In genomic region chr19:34244056-34244455, GRCm38 (mm10) we compare ENCODE assay signal across 8 mouse cellular contexts. TPM values are rescaled to one million over a fixed set of nuclear protein-coding genes. Genes with fewer than 3 reads are reported as not detected.
DNase-seq lines count a peak whose midpoint lies in the region; ATAC-seq and TF ChIP-seq lines count a peak whose summit lies in the region.
"Had no signal": no experiment of that assay in that cellular context is flagged by ENCODE, and none has a peak within 500 bp of the region (broad histone marks: within the 10 kb centered on the region; RNA-seq: fewer than 3 reads in every experiment).

No protein-coding gene starts in this region.

- H3K36me3 ChIP-seq in ES-Bruce4 (ENCODE audit: control insufficient read depth, insufficient read depth, low read length, poor library complexity, severe bottlenecking): no peaks in the 10 kb centered on the region
- no peaks in the 10 kb centered on the region for H3K36me3 ChIP-seq in forebrain, embryonic 14.5 days (ENCODE audit: control insufficient read depth, insufficient read depth, low read length)
- H3K36me3 ChIP-seq in intestine, embryonic 15.5 days: peaks cover 11% of the 10 kb centered on the region; the same call in 1 of the 2 replicates
- no peaks in the 10 kb centered on the region for H3K36me3 ChIP-seq in liver, embryonic 14.5 days (replicated peaks; ENCODE audit: control insufficient read depth, insufficient read depth, low read depth)
- H3K36me3 ChIP-seq in neural tube, embryonic 14.5 days (ENCODE audit: control insufficient read depth, insufficient read depth, low read length): no peaks in the 10 kb centered on the region
- H3K36me3 ChIP-seq: liver, embryonic 15.5 days had no signal

- no peak overlapping the region for H3K27ac ChIP-seq in ES-Bruce4 (ENCODE audit: insufficient read depth, low read length)
- H3K27ac ChIP-seq in forebrain, embryonic 14.5 days (ENCODE audit: low read depth, low read length): no peak overlapping the region
- H3K27ac ChIP-seq in intestine, embryonic 15.5 days: no peak overlapping the region
- H3K27ac ChIP-seq in liver, embryonic 14.5 days: no peak overlapping the region
- H3K27ac ChIP-seq in neural tube, embryonic 14.5 days (ENCODE audit: low read depth, low read length): no peak overlapping the region
- H3K27ac ChIP-seq: liver, embryonic 15.5 days had no signal

- no peak for TF ChIP-seq POLR2A in ES-Bruce4 (IDR thresholded peaks at IDR 0.05; ENCODE audit: insufficient read depth, low read length)

- ATAC-seq in forebrain, embryonic 14.5 days: peak; percentile 77
- ATAC-seq in intestine, embryonic 15.5 days: peak; percentile 61
- ATAC-seq in liver, embryonic 14.5 days (ENCODE audit: insufficient read depth): no peak
- peak; percentile 44; the same call in 1 of the 2 replicates for ATAC-seq in neural tube, embryonic 14.5 days (ENCODE audit: low read depth)

- H3K4me1 ChIP-seq in ES-Bruce4 (ENCODE audit: control insufficient read depth, insufficient read depth, low read length): no peaks in the 10 kb centered on the region
- H3K4me1 ChIP-seq in forebrain, embryonic 14.5 days (ENCODE audit: control insufficient read depth, insufficient read depth, low read length): no peaks in the 10 kb centered on the region
- no peaks in the 10 kb centered on the region for H3K4me1 ChIP-seq in intestine, embryonic 15.5 days (replicated peaks)
- no peaks in the 10 kb centered on the region for H3K4me1 ChIP-seq in liver, embryonic 14.5 days (replicated peaks; ENCODE audit: control insufficient read depth in 2 of 2, insufficient read depth in 2 of 2, low read length in 1 of 2)
- H3K4me1 ChIP-seq in neural tube, embryonic 14.5 days (ENCODE audit: control insufficient read depth, insufficient read depth, low read length): no peaks in the 10 kb centered on the region
- H3K4me1 ChIP-seq: liver, embryonic 15.5 days had no signal

- peak; percentile 1 for TF ChIP-seq CTCF in ES-Bruce4 (IDR thresholded peaks at IDR 0.05; ENCODE audit: low read depth, low read length)
- peak; percentile 39; the same call in 1 of the 2 replicates for TF ChIP-seq CTCF in liver, embryonic 14.5 days (IDR thresholded peaks at IDR 0.05; ENCODE audit: low read depth)

- WGBS in forebrain, embryonic 14.5 days: 17% methylated on average over 6 of the region's 6 CpGs
- 15% methylated on average over 6 of the region's 6 CpGs for WGBS in intestine, embryonic 15.5 days
- WGBS in liver, embryonic 14.5 days (ENCODE audit: insufficient replicate concordance): 16% methylated on average over 6 of the region's 6 CpGs
- 15% methylated on average over 6 of the region's 6 CpGs for WGBS in neural tube, embryonic 14.5 days

- no peaks in the 10 kb centered on the region for H3K9me3 ChIP-seq in ES-Bruce4 (replicated peaks; ENCODE audit: control insufficient read depth, insufficient read depth, low read length, poor library complexity, severe bottlenecking)
- no peaks in the 10 kb centered on the region for H3K9me3 ChIP-seq in forebrain, embryonic 14.5 days (replicated peaks; ENCODE audit: control insufficient read depth, low read length)
- no peaks in the 10 kb centered on the region for H3K9me3 ChIP-seq in intestine, embryonic 15.5 days
- no peaks in the 10 kb centered on the region for H3K9me3 ChIP-seq in liver, embryonic 14.5 days (ENCODE audit: control insufficient read depth, low read length)
- no peaks in the 10 kb centered on the region for H3K9me3 ChIP-seq in neural tube, embryonic 14.5 days (ENCODE audit: control insufficient read depth, low read length)
- H3K9me3 ChIP-seq: liver, embryonic 15.5 days had no signal

- DNase-seq in B cell, adult 2 months: peak; percentile 73 to 77
- DNase-seq in cerebellum, adult 11 months: peak; percentile 12
- DNase-seq in forebrain, embryonic 14.5 days (ENCODE audit: low spot score): peak; percentile 91
- DNase-seq in liver, embryonic 14.5 days (ENCODE audit: low read depth in 3 of 3, low spot score in 3 of 3): peak; percentile 42 to 47 (median 44)

- no peak overlapping the region for H3K4me2 ChIP-seq in forebrain, embryonic 14.5 days (ENCODE audit: low read length)
- H3K4me2 ChIP-seq in intestine, embryonic 15.5 days (replicated peaks): no peak overlapping the region
- no peak overlapping the region for H3K4me2 ChIP-seq in liver, embryonic 14.5 days (ENCODE audit: low read depth)
- no peak overlapping the region for H3K4me2 ChIP-seq in neural tube, embryonic 14.5 days (ENCODE audit: low read depth, low read length)
- H3K4me2 ChIP-seq: liver, embryonic 15.5 days had no signal

- TF ChIP-seq EP300 in ES-Bruce4 (IDR thresholded peaks at IDR 0.05; ENCODE audit: insufficient read depth, low read depth, low read length): no peak
- no peak for TF ChIP-seq EP300 in liver, embryonic 14.5 days (IDR thresholded peaks at IDR 0.05; ENCODE audit: low read depth)

- no peak overlapping the region for H3K9ac ChIP-seq in ES-Bruce4 (ENCODE audit: low read depth, poor library complexity, severe bottlenecking)
- no peak overlapping the region for H3K9ac ChIP-seq in forebrain, embryonic 14.5 days (ENCODE audit: low read length)
- no peak overlapping the region for H3K9ac ChIP-seq in intestine, embryonic 15.5 days
- H3K9ac ChIP-seq in liver, embryonic 14.5 days (replicated peaks): no peak overlapping the region
- H3K9ac ChIP-seq in neural tube, embryonic 14.5 days (replicated peaks; ENCODE audit: low read depth, low read length): no peak overlapping the region
- H3K9ac ChIP-seq: liver, embryonic 15.5 days had no signal

- H3K27me3 ChIP-seq in ES-Bruce4 (ENCODE audit: control insufficient read depth, insufficient read depth, low read length, poor library complexity, severe bottlenecking): no peaks in the 10 kb centered on the region
- no peaks in the 10 kb centered on the region for H3K27me3 ChIP-seq in forebrain, embryonic 14.5 days (replicated peaks; ENCODE audit: control insufficient read depth, insufficient read depth, low read length)
- H3K27me3 ChIP-seq in intestine, embryonic 15.5 days (replicated peaks): no peaks in the 10 kb centered on the region
- no peaks in the 10 kb centered on the region for H3K27me3 ChIP-seq in liver, embryonic 14.5 days (ENCODE audit: control insufficient read depth, insufficient read depth, low read length)
- H3K27me3 ChIP-seq in neural tube, embryonic 14.5 days (ENCODE audit: control insufficient read depth, insufficient read depth, low read length): no peaks in the 10 kb centered on the region
- H3K27me3 ChIP-seq: liver, embryonic 15.5 days had no signal

- H3K4me3 ChIP-seq in ES-Bruce4 (ENCODE audit: low read depth, low read length): no peak overlapping the region
- H3K4me3 ChIP-seq in forebrain, embryonic 14.5 days (ENCODE audit: low read depth, low read length): no peak overlapping the region
- H3K4me3 ChIP-seq in intestine, embryonic 15.5 days (replicated peaks): no peak overlapping the region
- no peak overlapping the region for H3K4me3 ChIP-seq in liver, embryonic 14.5 days (ENCODE audit: insufficient read depth in 1 of 2, low read depth in 2 of 2, low read length in 2 of 2)
- no peak overlapping the region for H3K4me3 ChIP-seq in neural tube, embryonic 14.5 days (ENCODE audit: low read depth, low read length)
- H3K4me3 ChIP-seq: liver, embryonic 15.5 days had no signal

RNA-seq across cellular contexts. Expression of gene Acta2, which starts 11.3 kb away (rescaled TPM):
- polyA plus RNA-seq in ES-Bruce4 (2011; ENCODE audit: insufficient read depth, insufficient read length, low read depth, missing spikeins): 44.1 and 50.0 TPM in 2 replicates
- 9.9 and 13.9 TPM in 2 replicates for polyA plus RNA-seq in forebrain, embryonic 14.5 days (2014; fragmentation: Nextera tagmentation; extraction: Ambion mirVana)
- polyA plus RNA-seq in intestine, embryonic 15.5 days (2015; fragmentation: Nextera tagmentation; extraction: Ambion mirVana): 1,375 and 1,410 TPM in 2 replicates
- polyA plus RNA-seq in liver, embryonic 14.5 days (2012; rRNA removed): 11.2 and 12.8 TPM in 2 replicates
- polyA plus RNA-seq in liver, embryonic 14.5 days (2014; fragmentation: Nextera tagmentation; extraction: Ambion mirVana): 7.5 and 11.9 TPM in 2 replicates
- 2.7 and 9.8 TPM in 2 replicates for polyA plus RNA-seq in neural tube, embryonic 14.5 days (2014; fragmentation: Nextera tagmentation; extraction: Ambion mirVana)

RNA-seq across cellular contexts. Expression of gene Fas, which starts 46.4 kb away (rescaled TPM):
- 2.8 TPM in 2 replicates for polyA plus RNA-seq in ES-Bruce4 (2011; ENCODE audit: insufficient read depth, insufficient read length, low read depth, missing spikeins)
- 0.28 and 0.33 TPM in 2 replicates for polyA plus RNA-seq in forebrain, embryonic 14.5 days (2014; fragmentation: Nextera tagmentation; extraction: Ambion mirVana)
- 3.9 and 4.9 TPM in 2 replicates for polyA plus RNA-seq in intestine, embryonic 15.5 days (2015; fragmentation: Nextera tagmentation; extraction: Ambion mirVana)
- 0.37 and 0.99 TPM in 2 replicates for polyA plus RNA-seq in liver, embryonic 14.5 days (2012; rRNA removed)
- 2.1 and 3.2 TPM in 2 replicates for polyA plus RNA-seq in liver, embryonic 14.5 days (2014; fragmentation: Nextera tagmentation; extraction: Ambion mirVana)
- 1.1 and 1.4 TPM in 2 replicates for polyA plus RNA-seq in neural tube, embryonic 14.5 days (2014; fragmentation: Nextera tagmentation; extraction: Ambion mirVana)

RNA-seq across cellular contexts. Expression of gene Stambpl1, which starts 52.0 kb away (rescaled TPM):
- 1.3 and 2.8 TPM in 2 replicates for polyA plus RNA-seq in ES-Bruce4 (2011; ENCODE audit: insufficient read depth, insufficient read length, low read depth, missing spikeins)
- 5.6 and 9.1 TPM in 2 replicates for polyA plus RNA-seq in forebrain, embryonic 14.5 days (2014; fragmentation: Nextera tagmentation; extraction: Ambion mirVana)
- polyA plus RNA-seq in intestine, embryonic 15.5 days (2015; fragmentation: Nextera tagmentation; extraction: Ambion mirVana): 19.6 and 20.2 TPM in 2 replicates
- polyA plus RNA-seq in liver, embryonic 14.5 days (2012; rRNA removed): 1.3 and 1.8 TPM in 2 replicates
- polyA plus RNA-seq in liver, embryonic 14.5 days (2014; fragmentation: Nextera tagmentation; extraction: Ambion mirVana): 2.4 and 2.8 TPM in 2 replicates
- polyA plus RNA-seq in neural tube, embryonic 14.5 days (2014; fragmentation: Nextera tagmentation; extraction: Ambion mirVana): 20.7 and 25.7 TPM in 2 replicates

Comparison
In these comparisons a context has a peak if more than half of its experiments do, and no peak if none do; other contexts are left out.
1. DNase-seq: peak in every context shown above with its lines; median percentile 91 in forebrain, embryonic 14.5 days; 75 in B cell, adult 2 months; 44 in liver, embryonic 14.5 days; 12 in cerebellum, adult 11 months.
2. RNA of gene Acta2, which starts 11.3 kb away (polyA plus RNA-seq): 1,375 to 1,410 TPM in intestine, embryonic 15.5 days; 44.1 to 50.0 TPM in ES-Bruce4, 7.5 to 12.8 TPM in liver, embryonic 14.5 days, 9.9 to 13.9 TPM in forebrain, embryonic 14.5 days and 2.7 to 9.8 TPM in neural tube, embryonic 14.5 days; every median in the first group is over 10 times any median in the second.